Mouse (Mus musculus): ENCODE measurements around the gene Adh5. TPM values are rescaled to one million over a fixed set of nuclear protein-coding genes. Genes with fewer than 3 reads are reported as not detected.

The Adh5 gene
- polyA plus RNA-seq, 1 experiment from 2014 or later, result 169 TPM

- Histone ChIP-seq H3K27ac (replicated peaks; ENCODE audit: low read depth, low read length) (no peak overlapping the region), H3K4me1 (ENCODE audit: control insufficient read depth, insufficient read depth, low read length) (peaks cover 7% of the 10 kb centered on the region), H3K4me3 (ENCODE audit: low read depth, low read length) (no peak overlapping the region), H3K9ac (ENCODE audit: low read depth, low read length) (no peak overlapping the region), H3K27me3 (replicated peaks; ENCODE audit: control insufficient read depth, insufficient read depth, low read length) (no peaks in the 10 kb centered on the region), H3K4me2 (ENCODE audit: low read depth, low read length) (no peak overlapping the region), H3K9me3 (ENCODE audit: control insufficient read depth, low read length) (no peaks in the 10 kb centered on the region), H3K36me3 (ENCODE audit: control insufficient read depth, insufficient read depth, low read length) (peaks cover 80% of the 10 kb centered on the region)
- DNase-seq (ENCODE audit: low spot score) (peak; percentile 10), ATAC-seq (ENCODE audit: low read depth) (peak; percentile 30; the same call in 1 of the 2 replicates)
- 72% methylated on average over 12 of the region's 12 CpGs for WGBS
These were observed 5.4 kb downstream of the Adh5 start for GRCm38 (mm10) chr3:138448077-138448860.

GRCm38 (mm10) chr3:138452169-138452568, 9.3 kb downstream of the Adh5 start:
- Histone ChIP-seq H3K4me1 (ENCODE audit: control insufficient read depth, insufficient read depth, low read length) (no peaks in the 10 kb centered on the region), H3K27ac (replicated peaks; ENCODE audit: low read depth, low read length) (no peak overlapping the region), H3K27me3 (replicated peaks; ENCODE audit: control insufficient read depth, insufficient read depth, low read length) (no peaks in the 10 kb centered on the region), H3K4me2 (ENCODE audit: low read depth, low read length) (no peak overlapping the region), H3K4me3 (ENCODE audit: low read depth, low read length) (no peak overlapping the region), H3K36me3 (ENCODE audit: control insufficient read depth, insufficient read depth, low read length) (peaks cover 95% of the 10 kb centered on the region), H3K9me3 (ENCODE audit: control insufficient read depth, low read length) (no peaks in the 10 kb centered on the region), H3K9ac (ENCODE audit: low read depth, low read length) (no peak overlapping the region)
- DNase-seq (ENCODE audit: low spot score) (no peak), ATAC-seq (ENCODE audit: low read depth) (no peak)
- WGBS, result 80% methylated on average over 10 of the region's 10 CpGs

- Histone ChIP-seq H3K4me3 (ENCODE audit: low read depth, low read length) (no peak overlapping the region), H3K4me2 (ENCODE audit: low read depth, low read length) (no peak overlapping the region), H3K27me3 (replicated peaks; ENCODE audit: control insufficient read depth, insufficient read depth, low read length) (no peaks in the 10 kb centered on the region), H3K27ac (replicated peaks; ENCODE audit: low read depth, low read length) (no peak overlapping the region), H3K9me3 (ENCODE audit: control insufficient read depth, low read length) (no peaks in the 10 kb centered on the region), H3K4me1 (ENCODE audit: control insufficient read depth, insufficient read depth, low read length) (no peaks in the 10 kb centered on the region), H3K9ac (ENCODE audit: low read depth, low read length) (no peak overlapping the region), H3K36me3 (ENCODE audit: control insufficient read depth, insufficient read depth, low read length) (peaks cover 96% of the 10 kb centered on the region)
- no peak for DNase-seq (ENCODE audit: low spot score)
- 93% methylated on average over 1 of the region's 1 CpGs for WGBS
- no peak for ATAC-seq (ENCODE audit: low read depth)
These were observed 11.3 kb downstream of the Adh5 start for GRCm38 (mm10) chr3:138454234-138454633.

- no peaks in the 10 kb centered on the region for H3K9me3 ChIP-seq (ENCODE audit: control insufficient read depth, low read length)
- H3K4me2 ChIP-seq (ENCODE audit: low read depth, low read length), result no peak overlapping the region
- no peak overlapping the region for H3K9ac ChIP-seq (ENCODE audit: low read depth, low read length)
- DNase-seq (ENCODE audit: low spot score), result no peak
- H3K4me3 ChIP-seq (ENCODE audit: low read depth, low read length), result no peak overlapping the region
- no peaks in the 10 kb centered on the region for H3K4me1 ChIP-seq (ENCODE audit: control insufficient read depth, insufficient read depth, low read length)
- H3K27ac ChIP-seq (replicated peaks; ENCODE audit: low read depth, low read length), result no peak overlapping the region
- H3K27me3 ChIP-seq (replicated peaks; ENCODE audit: control insufficient read depth, insufficient read depth, low read length), result no peaks in the 10 kb centered on the region
- peaks cover 96% of the 10 kb centered on the region for H3K36me3 ChIP-seq (ENCODE audit: control insufficient read depth, insufficient read depth, low read length)
- no peak for ATAC-seq (ENCODE audit: low read depth)
- WGBS, result 89% methylated on average over 13 of the region's 13 CpGs
These were observed 12.0 kb downstream of the Adh5 start for GRCm38 (mm10) chr3:138454711-138455435.

GRCm38 (mm10) chr3:138458441-138458840, 15.5 kb downstream of the Adh5 start:
- H3K9ac ChIP-seq (ENCODE audit: low read depth, low read length), result no peak overlapping the region
- DNase-seq (ENCODE audit: low spot score) (no peak), ATAC-seq (ENCODE audit: low read depth) (no peak)
- no peak overlapping the region for H3K4me2 ChIP-seq (ENCODE audit: low read depth, low read length)
- no peaks in the 10 kb centered on the region for H3K9me3 ChIP-seq (ENCODE audit: control insufficient read depth, low read length)
- 97% methylated on average over 3 of the region's 3 CpGs for WGBS
- H3K27me3 ChIP-seq (replicated peaks; ENCODE audit: control insufficient read depth, insufficient read depth, low read length), result no peaks in the 10 kb centered on the region
- no peaks in the 10 kb centered on the region for H3K4me1 ChIP-seq (ENCODE audit: control insufficient read depth, insufficient read depth, low read length)
- peaks cover 96% of the 10 kb centered on the region for H3K36me3 ChIP-seq (ENCODE audit: control insufficient read depth, insufficient read depth, low read length)
- H3K4me3 ChIP-seq (ENCODE audit: low read depth, low read length), result no peak overlapping the region
- H3K27ac ChIP-seq (replicated peaks; ENCODE audit: low read depth, low read length), result no peak overlapping the region

GRCm38 (mm10) chr3:138460260-138460659, 17.4 kb downstream of the Adh5 start:
- ATAC-seq (ENCODE audit: low read depth), result no peak
- WGBS, result 84% methylated on average over 13 of the region's 13 CpGs
- Histone ChIP-seq H3K4me1 (ENCODE audit: control insufficient read depth, insufficient read depth, low read length) (no peaks in the 10 kb centered on the region), H3K27me3 (replicated peaks; ENCODE audit: control insufficient read depth, insufficient read depth, low read length) (no peaks in the 10 kb centered on the region), H3K4me2 (ENCODE audit: low read depth, low read length) (no peak overlapping the region), H3K4me3 (ENCODE audit: low read depth, low read length) (no peak overlapping the region), H3K36me3 (ENCODE audit: control insufficient read depth, insufficient read depth, low read length) (peaks cover 88% of the 10 kb centered on the region), H3K27ac (replicated peaks; ENCODE audit: low read depth, low read length) (no peak overlapping the region), H3K9me3 (ENCODE audit: control insufficient read depth, low read length) (no peaks in the 10 kb centered on the region), H3K9ac (ENCODE audit: low read depth, low read length) (no peak overlapping the region)
- no peak for DNase-seq (ENCODE audit: low spot score)

GRCm38 (mm10) chr3:138461832-138462231, 18.9 kb downstream of the Adh5 start:
- WGBS, result 88% methylated on average over 3 of the region's 3 CpGs
- H3K9ac ChIP-seq (ENCODE audit: low read depth, low read length), result no peak overlapping the region
- peak; percentile 58; the same call in 1 of the 2 replicates for ATAC-seq (ENCODE audit: low read depth)

GRCm38 (mm10) chr3:138463137-138463536, 20.2 kb downstream of the Adh5 start:
- H3K4me2 ChIP-seq (ENCODE audit: low read depth, low read length), result no peak overlapping the region
- DNase-seq (ENCODE audit: low spot score), result peak; percentile 74
- peak; percentile 42; the same call in 1 of the 2 replicates for ATAC-seq (ENCODE audit: low read depth)
- 69% methylated on average over 2 of the region's 2 CpGs for WGBS
- H3K4me3 ChIP-seq (ENCODE audit: low read depth, low read length), result no peak overlapping the region
- peaks cover 84% of the 10 kb centered on the region for H3K36me3 ChIP-seq (ENCODE audit: control insufficient read depth, insufficient read depth, low read length)
- no peak overlapping the region for H3K9ac ChIP-seq (ENCODE audit: low read depth, low read length)
- no peaks in the 10 kb centered on the region for H3K4me1 ChIP-seq (ENCODE audit: control insufficient read depth, insufficient read depth, low read length)
- H3K27me3 ChIP-seq (replicated peaks; ENCODE audit: control insufficient read depth, insufficient read depth, low read length), result no peaks in the 10 kb centered on the region
- H3K9me3 ChIP-seq (ENCODE audit: control insufficient read depth, low read length), result no peaks in the 10 kb centered on the region
- H3K27ac ChIP-seq (replicated peaks; ENCODE audit: low read depth, low read length), result no peak overlapping the region

More at GRCm38 (mm10) chr3:138461832-138462231, 18.9 kb downstream of the Adh5 start:
- Histone ChIP-seq H3K4me2 (ENCODE audit: low read depth, low read length) (no peak overlapping the region), H3K27ac (replicated peaks; ENCODE audit: low read depth, low read length) (no peak overlapping the region), H3K9me3 (ENCODE audit: control insufficient read depth, low read length) (no peaks in the 10 kb centered on the region), H3K4me3 (ENCODE audit: low read depth, low read length) (no peak overlapping the region), H3K4me1 (ENCODE audit: control insufficient read depth, insufficient read depth, low read length) (no peaks in the 10 kb centered on the region), H3K36me3 (ENCODE audit: control insufficient read depth, insufficient read depth, low read length) (peaks cover 88% of the 10 kb centered on the region), H3K27me3 (replicated peaks; ENCODE audit: control insufficient read depth, insufficient read depth, low read length) (no peaks in the 10 kb centered on the region)
- DNase-seq (ENCODE audit: low spot score), result no peak

All from embryonic facial prominence, embryonic 14.5 days (tissue).